Mouse (Mus musculus) urinary bladder, postnatal 25 days (tissue): Measurements from ENCODE around the gene Spata3.
"Not testable (repeated sequence)": the region's sequence is repeated elsewhere in the genome, so short reads cannot be mapped to it uniquely, and the experiment has no call there.

ENCODE experiments used
- DNase-seq: peaks from one replicate; pipeline ENCODE4 v3.0.0; 2022; ENCODE audit warnings: low spot score

The Spata3 gene

GRCm38 (mm10) chr1:86016516-86016915 lies at the start of gene Spata3:
Gene Spata3 (plus strand): TSS chr1:86016816.
- DNase-seq, result no peak

DNA sequence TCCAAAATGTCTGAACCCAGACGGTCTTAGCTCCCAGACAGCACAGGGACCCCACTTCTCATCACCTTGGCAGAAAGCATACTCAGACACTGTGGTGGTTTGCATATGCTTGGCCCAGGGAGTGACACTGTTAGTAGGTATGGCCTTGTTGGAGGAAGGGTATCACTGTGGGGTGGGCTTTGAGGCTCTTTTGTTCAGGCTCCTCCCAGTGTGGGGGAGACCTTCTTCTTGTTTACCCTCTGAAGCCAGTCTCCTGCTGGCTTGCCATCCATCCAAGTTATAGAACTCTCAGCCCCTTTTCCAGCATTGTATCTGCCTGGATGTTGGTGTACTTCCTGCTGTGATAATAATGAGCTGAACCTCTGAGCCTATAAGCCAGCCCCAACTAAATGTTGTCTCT lies 47.5 kb upstream of the Spata3 start:
- no peak for DNase-seq

DNA sequence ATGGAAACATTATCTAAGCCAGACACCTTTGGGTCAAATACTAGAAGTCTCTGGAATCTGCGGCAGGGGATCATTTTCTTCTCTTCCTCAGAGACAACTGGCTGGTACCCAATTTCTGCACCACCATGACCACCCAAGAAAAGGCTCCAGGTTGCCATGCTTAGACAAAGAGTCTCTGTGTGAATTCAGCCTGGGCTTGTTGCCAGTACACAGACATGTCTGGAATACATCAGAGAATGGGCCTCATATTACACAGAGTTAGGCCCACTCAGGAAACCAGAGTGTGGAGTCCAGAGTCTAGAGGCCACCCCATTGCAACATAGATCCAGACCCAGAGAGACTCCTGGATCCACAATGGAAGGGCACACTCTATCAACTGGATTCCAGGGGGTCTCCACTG lies 47.1 kb upstream of the Spata3 start:
- DNase-seq, result no peak

GRCm38 (mm10) chr1:85971070-85971469 lies 45.5 kb upstream of the Spata3 start:
- DNase-seq, result no peak

- no peak for DNase-seq
Observed at GRCm38 (mm10) chr1:85972341-85972740, 44.3 kb upstream of the Spata3 start.

- DNase-seq, result no peak
Observed at GRCm38 (mm10) chr1:85973468-85973877, 43.1 kb upstream of the Spata3 start.

DNA sequence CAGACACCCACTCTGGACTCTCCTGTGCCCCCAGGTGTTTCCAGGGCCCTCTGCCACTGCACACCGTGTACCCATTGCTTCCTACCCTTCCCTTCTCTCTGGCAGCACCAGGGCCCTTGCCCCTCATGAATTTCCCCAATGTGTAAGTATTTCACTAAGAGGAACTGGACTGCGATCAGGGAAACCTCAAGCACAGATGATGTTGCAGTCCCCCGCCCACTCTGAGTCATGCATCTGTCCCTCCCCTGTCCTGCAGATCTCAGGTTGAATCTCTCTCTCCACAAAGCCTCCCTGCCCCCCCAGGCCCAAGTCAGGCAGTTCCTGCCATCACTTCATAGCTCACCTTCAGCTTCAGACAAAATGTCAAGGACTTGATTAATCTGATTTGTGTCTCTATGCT lies 38.9 kb upstream of the Spata3 start:
- DNase-seq, result no peak

DNA sequence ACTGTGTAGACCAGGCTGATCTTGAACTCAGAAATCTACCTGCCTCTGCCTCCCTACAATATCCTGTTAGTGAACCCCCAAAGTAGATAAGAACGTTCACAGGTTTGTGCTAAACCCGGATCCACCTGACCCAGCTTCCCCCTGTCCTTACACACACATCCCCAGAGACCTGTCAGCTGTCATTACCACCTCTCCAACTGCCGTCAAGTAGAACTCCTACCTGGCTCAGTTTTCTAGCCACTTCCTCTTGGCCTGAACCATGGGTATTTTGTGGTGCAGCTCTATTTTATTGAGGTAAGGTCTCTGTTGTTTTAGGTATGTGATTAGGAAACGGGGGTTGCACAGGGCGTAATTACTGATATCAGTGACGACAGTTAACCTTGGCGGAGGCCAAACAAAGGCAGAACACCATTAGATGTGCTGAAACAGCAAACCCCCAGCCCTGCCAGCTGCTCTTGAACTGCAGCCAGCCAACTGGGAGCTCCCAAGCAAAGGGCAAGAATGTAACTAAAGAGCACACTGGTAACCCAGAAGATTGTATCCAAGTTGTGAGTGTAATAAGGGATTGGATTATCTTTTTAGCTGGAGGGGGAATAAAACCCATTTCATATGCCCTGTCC lies 34.8 kb upstream of the Spata3 start:
- DNase-seq, result no peak

GRCm38 (mm10) chr1:85985784-85986183 lies 30.8 kb upstream of the Spata3 start:
- no peak for DNase-seq

DNA sequence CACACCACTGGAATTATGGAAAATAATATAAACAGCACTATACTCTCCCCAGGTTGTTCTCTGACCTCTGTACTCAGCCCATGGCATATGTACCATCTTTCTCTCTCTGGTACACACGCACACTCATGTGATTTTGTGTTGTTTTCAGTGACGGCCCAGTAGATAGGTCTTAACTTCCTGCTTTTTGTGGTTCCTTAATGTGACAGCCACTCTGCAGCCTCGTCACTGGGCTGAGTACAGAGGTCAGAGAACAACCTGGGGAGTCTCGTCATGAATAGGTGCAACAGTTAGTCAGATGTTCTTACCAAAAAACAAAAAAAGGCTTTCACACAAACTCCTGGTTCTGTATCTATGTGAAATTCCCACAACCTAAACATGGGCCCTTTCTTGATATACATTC lies 28.3 kb upstream of the Spata3 start:
- no peak for DNase-seq

- not testable (repeated sequence) for DNase-seq
Observed at GRCm38 (mm10) chr1:85988882-85989281, 27.7 kb upstream of the Spata3 start.

DNA sequence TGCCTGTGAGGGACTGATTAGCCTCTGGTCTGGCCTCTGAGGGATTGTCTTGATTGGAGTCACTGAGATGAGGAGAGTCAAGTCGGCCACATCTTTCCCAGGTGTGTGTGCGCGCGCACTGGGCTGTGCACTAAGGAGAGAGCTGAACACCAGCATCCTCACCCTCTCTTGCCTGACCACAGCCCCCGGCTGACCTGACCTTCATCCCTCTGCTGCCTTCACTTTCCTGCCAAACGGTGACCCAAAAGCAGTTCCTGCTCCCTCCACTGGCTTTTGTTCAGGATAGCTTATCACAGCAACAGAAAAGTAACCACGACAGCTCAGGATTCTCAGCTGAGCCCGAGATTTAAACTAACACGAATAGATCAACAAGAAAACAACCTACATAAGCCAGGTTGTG lies 24.4 kb upstream of the Spata3 start:
- no peak for DNase-seq

GRCm38 (mm10) chr1:85993541-85993940 lies 23.1 kb upstream of the Spata3 start:
- DNase-seq, result no peak

GRCm38 (mm10) chr1:85997221-85997620 lies 19.4 kb upstream of the Spata3 start:
- no peak for DNase-seq

- DNase-seq, result no peak
Observed at GRCm38 (mm10) chr1:85998012-85998411, 18.6 kb upstream of the Spata3 start.

DNA sequence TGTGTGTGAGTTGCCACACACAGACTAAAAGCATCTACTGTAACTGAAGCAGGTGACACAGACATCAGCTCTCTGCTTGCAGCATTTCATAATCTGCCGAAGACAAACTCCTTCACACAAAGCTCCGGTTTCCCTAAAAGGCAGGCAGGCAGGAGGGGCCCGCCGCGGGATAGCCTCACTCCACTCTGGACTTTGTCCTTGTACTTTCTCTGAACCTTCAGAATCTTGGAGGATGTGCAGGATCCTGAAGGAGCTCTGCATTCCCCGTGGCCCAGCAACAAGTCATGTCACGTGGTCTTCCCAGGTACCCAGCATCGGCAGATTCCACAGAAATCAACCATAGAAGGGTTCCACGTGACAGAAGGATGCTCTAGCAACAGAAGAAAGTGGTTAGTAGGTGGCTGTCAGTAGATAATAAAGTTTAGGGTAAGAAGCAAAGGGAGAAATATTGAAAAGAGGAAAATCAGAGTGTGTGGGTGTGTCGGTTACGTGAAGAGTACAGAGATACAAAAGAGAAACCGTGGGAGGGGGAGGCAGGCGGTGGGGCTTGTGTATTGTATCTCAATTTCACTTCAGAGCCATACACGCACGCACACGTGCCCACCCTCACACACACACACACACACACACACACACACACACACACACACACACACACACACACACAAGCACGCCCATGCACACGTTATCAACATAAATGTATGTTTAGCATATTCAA lies 16.6 kb upstream of the Spata3 start:
- no peak for DNase-seq

DNA sequence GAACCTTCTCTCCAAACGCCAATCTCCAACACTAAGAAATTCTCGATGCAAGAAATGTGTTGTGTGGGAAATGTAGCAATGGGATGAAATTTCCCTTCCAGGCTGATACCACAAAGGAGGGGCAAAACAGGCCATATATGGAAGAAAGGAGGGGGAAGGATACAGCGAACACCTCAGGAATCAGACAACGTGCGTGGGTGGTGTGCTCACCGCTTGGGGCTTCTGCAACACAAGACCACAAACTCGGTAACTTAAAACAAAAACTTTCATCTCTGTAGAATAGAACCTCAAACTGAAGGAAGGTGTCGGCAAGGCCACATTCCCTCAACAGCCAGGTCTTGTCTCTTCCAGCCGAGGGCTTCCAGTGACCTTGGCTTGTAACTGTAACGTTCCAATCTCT lies 11.1 kb upstream of the Spata3 start:
- no peak for DNase-seq

- DNase-seq, result no peak
Observed at GRCm38 (mm10) chr1:86006040-86006439, 10.6 kb upstream of the Spata3 start.

DNA sequence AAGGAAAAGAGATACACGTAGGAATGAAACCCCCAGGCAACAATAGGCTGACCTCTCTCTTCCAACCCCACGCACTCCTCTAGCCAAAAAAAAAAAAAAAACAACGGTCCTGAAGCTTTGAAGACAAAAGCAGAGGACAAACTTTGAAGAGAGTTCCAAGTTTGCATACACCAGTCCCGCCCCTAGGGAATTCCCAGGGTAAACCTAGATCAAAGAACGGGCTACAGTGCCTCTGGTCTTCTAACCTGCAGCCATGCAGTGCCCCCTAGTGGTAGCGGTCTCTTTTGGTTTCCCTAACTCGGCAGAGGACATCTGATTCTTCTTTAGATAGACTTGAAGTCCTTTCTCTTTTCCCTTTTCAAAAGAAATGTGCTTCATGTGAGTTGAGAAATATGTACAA lies 8.8 kb upstream of the Spata3 start:
- peak; percentile 94 for DNase-seq

GRCm38 (mm10) chr1:86015758-86016157 lies 858 bp upstream of the Spata3 start:
- DNase-seq, result not testable (repeated sequence)

DNA sequence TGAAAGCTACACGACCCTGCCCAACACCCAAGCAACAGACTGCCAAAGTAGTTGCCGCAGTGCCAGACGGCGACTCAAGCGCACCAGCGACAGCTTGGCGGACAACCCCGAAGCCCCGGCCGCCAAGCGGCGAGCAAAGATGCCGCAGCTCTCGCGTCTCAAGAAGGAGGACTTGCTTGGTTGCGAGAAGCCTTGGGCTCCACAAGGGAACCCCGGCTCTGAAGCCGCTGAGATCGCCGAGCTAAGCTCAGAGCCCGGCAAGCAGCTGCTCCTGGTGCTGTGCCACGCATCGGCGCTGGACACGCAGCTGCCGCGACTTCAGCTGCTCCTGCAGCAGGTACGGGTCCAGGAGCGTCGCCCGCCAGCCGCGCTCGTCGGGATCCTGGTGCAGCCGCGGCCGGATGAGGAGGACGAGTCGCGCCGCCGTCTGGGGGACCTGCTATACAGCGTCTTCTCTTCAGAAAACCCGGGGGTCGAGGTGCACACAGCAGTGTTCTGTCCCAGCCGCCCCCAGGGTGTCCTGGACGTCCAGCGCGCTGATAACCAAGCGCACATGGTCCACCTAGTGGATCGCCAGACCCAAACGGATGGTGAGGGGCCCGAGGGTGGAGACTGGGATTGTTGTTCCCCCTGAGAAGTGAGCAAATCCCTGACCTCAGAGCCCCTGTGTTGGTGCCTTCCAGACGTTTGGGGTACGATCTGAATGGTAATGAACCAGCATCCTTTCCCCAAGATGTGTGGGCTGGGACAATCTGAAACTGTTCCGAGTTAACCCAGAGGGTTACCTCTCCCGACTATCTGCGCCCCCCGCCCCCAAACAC lies 1.8 kb downstream of the Spata3 start:
- peak; percentile 34 for DNase-seq

GRCm38 (mm10) chr1:86021365-86021989 lies 4.9 kb downstream of the Spata3 start:
- DNase-seq, result no peak
